Comparison of ENCODE assay signal across 17 mouse cellular contexts in the genomic region with DNA sequence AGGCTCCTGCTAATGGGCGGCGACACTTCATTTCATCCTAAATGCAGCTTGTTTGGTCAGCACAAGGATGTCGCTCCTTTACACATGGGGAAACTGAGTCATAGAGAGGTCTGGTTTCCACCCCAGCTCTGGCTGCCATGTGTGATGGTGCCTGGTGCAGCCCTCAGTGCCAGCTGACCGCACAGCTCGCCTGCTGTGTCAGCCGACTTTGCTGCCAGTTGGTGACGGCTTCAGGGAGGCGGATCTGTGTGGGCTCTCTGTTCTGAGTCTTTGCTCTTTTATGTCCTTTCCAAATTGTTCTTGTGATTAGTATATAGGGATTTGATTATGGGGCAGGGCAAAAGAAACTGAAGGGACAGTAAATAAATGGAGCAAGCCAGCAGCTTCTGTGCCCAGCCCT. TPM values are rescaled to one million over a fixed set of nuclear protein-coding genes. Genes with fewer than 3 reads are reported as not detected.
DNase-seq lines count a peak whose midpoint lies in the region; ATAC-seq and TF ChIP-seq lines count a peak whose summit lies in the region.
"Had no signal": no experiment of that assay in that cellular context is flagged by ENCODE, and none has a peak within 500 bp of the region (broad histone marks: within the 10 kb centered on the region; RNA-seq: fewer than 3 reads in every experiment).

No protein-coding gene starts in this region.

- H3K9ac ChIP-seq in liver, embryonic 12.5 days: no peak overlapping the region
- no peak overlapping the region for H3K9ac ChIP-seq in midbrain, postnatal 0 days (replicated peaks; ENCODE audit: low read length, poor library complexity, severe bottlenecking)
- H3K9ac ChIP-seq: embryonic facial prominence, embryonic 12.5 days; heart, embryonic 13.5 days; limb, embryonic 12.5 days; midbrain, embryonic 13.5 days had no signal

- H3K4me3 ChIP-seq in brown adipose tissue, adult 24 weeks (ENCODE audit: insufficient read depth, low read depth, low read length): no peak overlapping the region
- H3K4me3 ChIP-seq in liver, embryonic 12.5 days: no peak overlapping the region
- H3K4me3 ChIP-seq in midbrain, postnatal 0 days (ENCODE audit: low read depth, low read length): no peak overlapping the region
- H3K4me3 ChIP-seq: embryonic facial prominence, embryonic 12.5 days; forebrain, embryonic 10.5 days; heart, embryonic 13.5 days; limb, embryonic 12.5 days; midbrain, embryonic 13.5 days had no signal

- 72% methylated on average over 8 of the region's 8 CpGs for WGBS in liver, embryonic 12.5 days (ENCODE audit: insufficient replicate concordance)
- 69% methylated on average over 8 of the region's 8 CpGs for WGBS in midbrain, postnatal 0 days

- peak; percentile 60 to 68 for DNase-seq in cerebellum, postnatal 10 days
- DNase-seq in cerebellum, postnatal 4 days (ENCODE audit: low spot score in 2 of 2): no peak
- DNase-seq in 3134 (ENCODE audit: extremely low read depth, insufficient read length, low spot score): peak; percentile 53
- peak; percentile 84 for DNase-seq in layer of hippocampus, adult 9-11 months
- DNase-seq in lung, adult 18-20 months: no peak
- DNase-seq in midbrain, postnatal 0 days (ENCODE audit: low spot score): no peak
- DNase-seq: adrenal gland, adult 2 months; heart, postnatal 4 days; right cerebral cortex, postnatal 25 days; thymus, postnatal 4 days had no signal

- no peaks in the 10 kb centered on the region for H3K36me3 ChIP-seq in liver, embryonic 12.5 days
- H3K36me3 ChIP-seq in midbrain, postnatal 0 days (ENCODE audit: insufficient read depth, low read length): no peaks in the 10 kb centered on the region
- H3K36me3 ChIP-seq: embryonic facial prominence, embryonic 12.5 days; forebrain, embryonic 10.5 days; heart, embryonic 13.5 days; limb, embryonic 12.5 days; midbrain, embryonic 13.5 days had no signal

- H3K27ac ChIP-seq in brown adipose tissue, adult 24 weeks (replicated peaks; ENCODE audit: low read depth, low read length): peak overlapping the region; percentile 34; the same call in 1 of the 2 replicates
- H3K27ac ChIP-seq in liver, embryonic 12.5 days: no peak overlapping the region
- H3K27ac ChIP-seq in midbrain, postnatal 0 days (ENCODE audit: low read depth, low read length): no peak overlapping the region
- H3K27ac ChIP-seq: embryonic facial prominence, embryonic 12.5 days; forebrain, embryonic 10.5 days; heart, embryonic 13.5 days; limb, embryonic 12.5 days; midbrain, embryonic 13.5 days had no signal

- H3K27me3 ChIP-seq in liver, embryonic 12.5 days (replicated peaks): no peaks in the 10 kb centered on the region
- H3K27me3 ChIP-seq in midbrain, postnatal 0 days (ENCODE audit: insufficient read depth, low read length): no peaks in the 10 kb centered on the region
- H3K27me3 ChIP-seq: embryonic facial prominence, embryonic 12.5 days; heart, embryonic 13.5 days; limb, embryonic 12.5 days had no signal

- no peak for TF ChIP-seq CTCF in midbrain, postnatal 0 days (IDR thresholded peaks at IDR 0.05)

- no peaks in the 10 kb centered on the region for H3K9me3 ChIP-seq in liver, embryonic 12.5 days (replicated peaks)
- H3K9me3 ChIP-seq in midbrain, postnatal 0 days (ENCODE audit: low read length): no peaks in the 10 kb centered on the region
- H3K9me3 ChIP-seq: embryonic facial prominence, embryonic 12.5 days; forebrain, embryonic 10.5 days; limb, embryonic 12.5 days; midbrain, embryonic 13.5 days had no signal

- peaks cover 17% of the 10 kb centered on the region for H3K4me1 ChIP-seq in brown adipose tissue, adult 24 weeks (ENCODE audit: control insufficient read depth, insufficient read depth, insufficient read length, low read length)
- no peaks in the 10 kb centered on the region for H3K4me1 ChIP-seq in liver, embryonic 12.5 days
- H3K4me1 ChIP-seq in midbrain, postnatal 0 days (ENCODE audit: insufficient read depth, low read length): no peaks in the 10 kb centered on the region
- H3K4me1 ChIP-seq: embryonic facial prominence, embryonic 12.5 days; forebrain, embryonic 10.5 days; limb, embryonic 12.5 days; midbrain, embryonic 13.5 days had no signal

- ATAC-seq in liver, embryonic 12.5 days: no peak
- no peak for ATAC-seq in midbrain, postnatal 0 days (ENCODE audit: low FRiP score)
- ATAC-seq: midbrain, embryonic 13.5 days had no signal

- H3K4me2 ChIP-seq in liver, embryonic 12.5 days: no peak overlapping the region
- H3K4me2 ChIP-seq in midbrain, postnatal 0 days (ENCODE audit: low read depth, low read length, poor library complexity, severe bottlenecking): no peak overlapping the region
- H3K4me2 ChIP-seq: embryonic facial prominence, embryonic 12.5 days; heart, embryonic 13.5 days; limb, embryonic 12.5 days; midbrain, embryonic 13.5 days had no signal

RNA-seq across cellular contexts. Expression of gene Rps17, which starts 37.3 kb away (rescaled TPM):
- 1,265 and 1,513 TPM in 2 replicates for polyA plus RNA-seq in brown adipose tissue, adult 24 weeks (2012; ENCODE audit: insufficient read depth, insufficient read length, missing spikeins)
- polyA plus RNA-seq in liver, embryonic 12.5 days (2016; fragmentation: Nextera tagmentation; extraction: Ambion mirVana): 991 and 1,051 TPM in 2 replicates
- 630 and 662 TPM in 2 replicates for total RNA-seq in midbrain, postnatal 0 days (2014; rRNA removed)
- 642 and 710 TPM in 2 replicates for polyA plus RNA-seq in midbrain, postnatal 0 days (2015; fragmentation: Nextera tagmentation; extraction: Ambion mirVana)

Comparison
In these comparisons a context has a peak if more than half of its experiments do, and no peak if none do; other contexts are left out.
1. DNase-seq: peak in cerebellum, postnatal 10 days (2 of 2), 3134 (single experiment) and layer of hippocampus, adult 9-11 months (single experiment); none in cerebellum, postnatal 4 days (0 of 2), lung, adult 18-20 months (0 of 2) and midbrain, postnatal 0 days (single experiment).